Mouse (Mus musculus) R1 (cell line): ENCODE data around the gene Tbcel.

Experiments
- DNase-seq: peaks from one replicate; pipeline ENCODE4 v3.0.0-alpha.2; 2018; ENCODE audit warnings: low read depth, low spot score

Gene Tbcel

DNA sequence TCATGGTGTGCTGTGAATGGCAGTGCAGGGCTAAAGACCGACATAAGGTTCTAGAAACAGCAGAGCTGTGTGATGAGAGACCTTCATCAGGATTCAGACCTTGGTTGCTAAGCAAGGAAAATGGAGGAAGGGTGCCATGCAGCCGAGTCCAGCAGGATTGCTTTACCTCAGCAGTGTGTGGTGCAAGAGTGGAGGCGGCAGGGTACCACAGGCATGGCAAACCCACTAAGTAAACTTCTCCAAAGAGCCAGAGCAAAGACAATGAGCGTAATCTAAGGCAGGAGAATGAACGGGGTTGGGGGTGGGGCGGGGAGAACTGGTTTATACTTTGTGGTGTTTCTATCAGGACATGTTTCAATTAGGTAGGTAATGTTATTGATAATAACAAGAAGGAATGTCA is 58.6 kb downstream of the Tbcel start:
- DNase-seq = no peak

DNA sequence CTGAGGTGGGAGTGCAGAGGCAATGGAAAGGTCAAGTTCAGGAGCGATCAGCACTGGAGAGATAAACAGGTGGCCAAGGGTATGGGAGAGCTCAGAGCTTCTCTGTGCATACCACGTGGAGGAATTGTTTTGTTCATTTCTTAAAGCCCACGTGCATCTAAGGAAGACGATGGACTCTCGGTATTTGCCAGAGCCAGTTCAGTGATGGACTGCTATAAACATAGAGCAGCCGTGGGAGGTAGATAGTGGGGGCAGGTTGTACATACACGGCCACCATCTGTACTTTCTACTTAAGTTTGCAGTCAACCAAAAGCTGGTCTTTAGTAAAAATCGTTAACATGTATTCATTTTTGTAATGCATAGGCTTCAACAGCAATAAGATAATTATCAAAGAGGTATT is 65.5 kb downstream of the Tbcel start:
- DNase-seq = no peak

DNA sequence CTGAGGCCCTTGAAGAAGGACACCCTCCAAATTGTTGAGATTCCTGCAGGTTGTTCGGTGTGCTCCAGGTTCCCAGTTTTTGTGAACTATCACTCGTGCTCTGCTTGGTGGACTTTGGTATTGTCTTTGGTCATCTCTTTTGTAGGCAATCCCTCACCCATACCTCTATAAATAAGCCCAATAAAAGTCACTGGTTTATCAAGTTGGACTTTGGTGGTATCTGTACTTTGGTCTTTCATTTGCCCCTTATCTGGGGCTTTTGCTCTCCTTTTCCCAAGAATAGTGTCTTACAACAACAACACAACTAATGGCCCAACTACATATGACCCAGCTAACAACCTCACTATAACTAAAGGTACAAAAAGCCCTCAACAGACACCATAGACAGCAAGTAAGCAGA is 66.4 kb downstream of the Tbcel start:
- no peak for DNase-seq

DNA sequence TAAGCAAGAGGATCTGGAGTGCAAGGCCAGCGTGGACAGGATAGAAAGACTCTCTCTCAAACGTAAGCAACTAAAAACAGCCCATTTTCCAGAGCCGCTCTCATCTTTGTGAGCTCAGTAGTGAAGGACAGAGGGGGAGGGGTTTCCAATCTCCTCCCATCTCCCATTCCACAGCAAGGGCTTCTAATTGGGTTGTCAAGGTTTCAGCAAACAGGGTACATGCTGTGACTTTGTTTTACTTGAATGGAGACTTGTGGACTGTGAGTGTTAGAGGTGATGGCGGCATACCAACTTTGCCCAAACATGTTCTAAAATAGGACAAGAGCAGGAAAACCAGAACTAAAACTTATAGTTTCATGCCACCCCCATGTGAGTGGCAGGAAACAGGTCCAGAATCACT is 68.2 kb downstream of the Tbcel start:
- peak; percentile 91 for DNase-seq

DNA sequence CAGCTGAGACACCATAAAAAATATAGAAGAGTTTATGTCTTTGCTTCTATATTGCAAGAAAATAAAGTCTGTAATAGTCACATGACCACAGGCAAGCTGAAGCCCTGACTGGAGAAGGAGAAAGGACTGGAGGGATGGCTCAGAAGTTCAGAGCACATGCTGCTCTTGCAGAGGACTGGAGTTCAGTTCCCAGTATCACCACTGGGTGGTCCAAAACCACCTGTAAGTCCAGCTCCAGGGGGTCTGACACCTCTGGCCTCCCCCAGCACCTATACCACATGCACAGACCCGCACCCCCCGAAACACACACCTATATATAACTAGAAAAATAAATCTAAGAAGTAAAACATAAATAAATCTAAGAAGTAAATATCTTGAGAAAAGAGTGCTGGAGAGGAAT is 75.5 kb downstream of the Tbcel start:
- no peak for DNase-seq

DNA sequence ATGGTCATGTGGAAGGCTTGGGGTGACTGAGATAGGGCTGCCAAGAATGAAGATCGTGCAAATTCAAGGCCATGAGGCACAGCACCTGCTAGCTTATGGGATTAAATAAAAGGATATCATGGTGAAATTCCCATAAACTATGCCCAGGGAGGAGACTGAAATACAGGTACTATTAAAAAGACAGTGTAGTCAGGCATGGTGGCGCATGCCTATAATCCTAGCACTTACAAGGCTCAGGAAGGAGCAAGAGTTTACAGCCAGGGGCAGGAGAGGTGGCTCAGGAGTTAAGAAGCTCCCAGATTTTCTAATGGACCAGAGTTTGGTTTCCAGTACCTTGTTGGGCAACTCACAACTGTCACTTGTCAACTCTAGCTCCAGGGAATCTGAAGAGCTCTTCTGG is 76.0 kb downstream of the Tbcel start:
- no peak for DNase-seq

DNA sequence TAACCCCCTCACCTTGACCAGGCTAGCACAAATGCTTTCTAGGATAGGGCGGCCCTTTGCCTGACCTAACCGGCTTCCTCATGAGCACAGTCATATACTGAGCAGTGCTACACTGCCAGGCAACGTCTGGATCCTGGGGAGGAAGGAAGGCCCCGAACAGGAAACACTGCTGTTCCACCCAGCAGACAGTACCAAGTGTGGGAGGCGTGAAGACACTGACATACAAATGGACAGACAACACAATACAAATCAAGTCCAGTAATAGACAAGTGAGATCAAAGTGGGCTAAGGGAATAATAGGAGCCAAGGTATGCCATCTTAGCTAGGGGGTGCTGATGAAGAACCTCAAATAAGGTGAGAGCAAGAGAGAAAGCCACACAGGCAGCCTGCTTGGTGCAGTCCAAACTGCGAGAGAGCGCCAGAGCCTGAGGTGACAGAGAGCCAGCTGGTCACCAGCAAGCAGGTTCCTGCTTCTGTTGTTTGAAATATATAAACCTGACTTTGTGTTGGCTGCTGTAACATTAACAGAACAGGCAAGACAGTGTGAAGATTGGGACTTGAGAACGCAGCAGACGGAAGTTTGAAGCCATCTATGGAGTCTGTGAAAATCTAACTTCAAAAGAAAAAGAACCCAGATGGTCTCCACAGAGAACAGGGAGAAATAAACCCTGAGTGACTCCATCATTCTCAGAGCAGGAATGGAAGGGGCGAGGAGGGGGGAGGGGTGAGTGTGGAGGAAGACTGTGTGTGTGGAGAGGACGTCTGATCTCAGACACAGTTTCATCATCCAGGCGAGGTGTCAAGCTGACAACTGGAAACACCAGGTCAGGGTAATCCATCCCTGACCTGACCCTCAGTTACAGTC is 79.3 kb downstream of the Tbcel start:
- DNase-seq = no peak

DNA sequence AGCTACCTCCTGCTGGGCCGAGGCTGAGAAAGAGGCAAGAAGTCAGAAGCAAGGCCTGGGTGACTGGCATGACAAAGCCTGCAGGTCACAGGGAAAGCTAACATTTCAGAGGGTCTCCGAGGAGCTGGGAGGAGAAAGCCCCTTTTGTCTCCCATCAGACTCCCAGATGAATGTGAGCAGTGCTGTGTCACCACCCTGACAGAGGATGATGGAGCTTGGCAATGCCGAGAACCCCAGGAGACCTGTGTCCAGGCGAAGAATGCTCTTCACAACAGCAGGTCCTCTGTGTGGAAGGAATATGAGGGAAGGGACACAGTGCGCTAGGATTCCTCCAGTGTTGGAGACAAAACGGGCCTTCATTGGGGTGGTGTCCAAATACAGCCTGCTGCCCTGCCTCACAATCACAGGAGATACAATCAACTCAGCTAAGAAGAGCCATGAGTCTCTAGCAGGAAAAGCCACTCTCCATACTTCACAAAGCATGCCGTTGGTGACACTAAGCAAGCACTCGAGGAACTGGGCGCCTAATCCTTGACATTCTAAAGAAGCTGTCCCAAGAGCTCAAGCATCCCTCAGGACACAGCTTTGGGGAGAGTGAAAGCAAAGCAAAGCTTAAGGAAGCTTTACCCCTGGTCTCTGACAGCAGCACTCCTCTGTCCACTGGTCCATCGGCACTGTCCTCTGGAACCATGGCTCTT is 80.8 kb downstream of the Tbcel start:
- no peak for DNase-seq

DNA sequence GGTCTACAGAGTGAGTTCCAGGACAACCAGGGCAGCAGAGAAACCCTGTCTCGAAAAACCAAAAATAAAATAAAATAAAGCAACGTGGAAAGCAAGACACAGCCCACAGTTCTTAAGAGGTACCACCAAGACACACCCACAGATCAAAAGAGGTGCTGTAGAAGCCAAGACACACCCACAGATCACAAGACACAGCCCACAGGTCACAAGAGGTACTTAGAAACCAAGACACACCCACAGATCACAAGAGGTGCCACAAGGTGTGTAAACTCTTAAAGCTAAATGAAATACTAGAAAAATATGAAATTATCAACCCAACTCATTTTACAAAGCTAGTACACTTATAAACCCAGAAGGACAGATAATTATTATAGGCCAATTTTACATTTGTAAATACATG is 84.0 kb downstream of the Tbcel start:
- DNase-seq = peak; percentile 37

DNA sequence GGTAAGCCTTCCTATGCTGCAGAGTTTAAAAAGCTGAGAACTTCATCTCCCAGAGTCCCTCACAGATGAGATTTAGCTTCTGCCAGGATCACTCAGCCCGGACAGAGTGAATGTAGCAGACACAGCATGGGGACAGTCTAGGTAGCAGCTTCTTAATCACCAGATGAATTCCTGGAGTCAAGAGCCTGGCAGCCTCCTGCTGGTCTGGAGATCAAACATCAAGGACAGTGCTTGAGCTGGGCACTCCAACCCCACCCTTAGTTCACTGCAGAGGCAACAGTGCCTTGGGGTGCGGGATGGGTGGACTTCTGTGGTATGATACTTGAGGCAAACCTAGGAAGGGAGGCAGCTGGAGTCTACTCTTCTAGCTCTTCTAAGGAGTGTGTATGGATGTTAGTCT is 87.9 kb downstream of the Tbcel start:
- peak; percentile 43 for DNase-seq

DNA sequence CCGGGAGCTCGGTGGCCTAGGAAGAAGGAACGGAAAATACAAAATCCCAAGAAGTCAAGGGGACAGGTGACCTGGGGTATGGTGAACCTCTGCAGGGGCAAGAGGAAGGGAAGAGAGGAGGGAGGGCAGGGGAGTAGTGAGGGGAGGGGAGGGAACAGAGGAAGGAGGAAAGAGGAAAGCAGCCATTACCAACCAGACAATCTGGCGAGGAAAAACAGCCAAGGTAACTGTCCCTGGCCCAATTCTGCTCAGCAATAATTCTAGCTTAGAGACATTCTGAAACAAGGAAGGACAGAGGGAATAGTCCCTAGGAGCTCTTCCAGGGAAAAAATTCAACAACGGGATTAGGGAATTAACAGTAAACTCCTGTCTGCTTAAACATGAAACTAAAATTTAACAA is 88.8 kb downstream of the Tbcel start:
- no peak for DNase-seq

DNA sequence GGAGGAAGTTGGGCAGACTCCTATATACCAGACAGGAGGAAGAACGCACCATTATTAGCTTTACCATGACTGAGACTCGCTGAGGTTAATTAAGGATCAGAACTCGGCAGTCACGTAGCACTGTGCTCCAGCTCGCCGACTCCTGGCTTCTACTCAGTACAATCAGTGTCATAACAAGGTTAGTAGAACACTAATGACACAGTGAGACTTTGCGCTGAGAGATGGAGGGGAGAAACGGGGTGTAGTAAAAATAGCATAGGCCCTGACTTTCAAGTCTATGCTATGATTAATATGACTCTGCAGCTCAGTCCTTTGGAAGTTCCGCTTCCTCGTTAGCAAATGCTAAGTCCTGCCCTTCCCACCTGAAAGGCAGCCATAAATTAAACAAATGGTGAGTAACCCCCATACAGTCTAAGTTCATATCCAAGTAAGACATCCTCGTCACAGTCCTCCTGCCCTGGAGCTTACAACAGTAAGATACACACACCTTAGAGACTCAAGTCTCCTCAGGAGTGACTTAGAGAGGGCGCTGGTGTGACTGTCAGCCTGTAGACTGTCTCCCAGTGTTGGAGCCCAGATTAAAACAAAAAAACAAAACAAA is 90.2 kb downstream of the Tbcel start:
- no peak for DNase-seq

DNA sequence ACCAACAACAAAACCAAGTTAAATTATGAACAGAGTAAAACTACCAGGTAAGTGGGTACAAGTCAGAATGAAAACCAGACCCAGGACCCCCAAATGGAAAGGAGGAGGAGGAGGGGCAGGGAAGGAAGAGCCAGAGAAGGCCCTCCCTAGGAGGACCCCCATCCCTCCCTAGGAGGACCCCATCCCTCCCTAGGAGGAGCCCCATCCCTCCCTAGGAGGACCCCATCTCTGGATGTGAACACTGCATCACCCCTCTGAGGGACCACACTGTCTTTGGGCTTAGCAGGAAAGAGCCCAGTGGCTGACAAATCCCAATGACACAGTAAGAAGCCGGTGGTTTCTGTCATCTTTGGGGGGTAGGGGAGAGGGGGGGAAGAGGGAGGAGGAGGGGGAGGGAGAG is 92.4 kb downstream of the Tbcel start:
- no peak for DNase-seq

DNA sequence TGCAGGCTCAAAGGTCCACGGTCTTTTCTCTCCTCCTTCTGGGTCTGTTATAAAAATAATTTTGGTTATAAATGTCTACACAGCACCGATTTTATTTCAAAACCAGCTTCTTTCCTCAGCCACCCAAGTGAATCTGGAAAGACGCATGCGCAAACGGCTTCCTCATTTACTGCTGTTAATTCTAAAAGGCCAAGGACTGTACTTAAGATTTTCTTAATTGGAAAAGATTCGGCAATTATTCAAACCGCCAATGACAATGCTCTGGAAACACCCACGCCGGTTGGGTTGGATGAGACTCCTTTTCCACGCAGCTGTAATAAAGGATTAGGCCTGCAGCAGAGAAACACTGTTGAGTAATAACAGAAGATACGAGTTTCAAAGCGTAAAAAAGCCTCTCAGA is 94.3 kb downstream of the Tbcel start:
- no peak for DNase-seq

DNA sequence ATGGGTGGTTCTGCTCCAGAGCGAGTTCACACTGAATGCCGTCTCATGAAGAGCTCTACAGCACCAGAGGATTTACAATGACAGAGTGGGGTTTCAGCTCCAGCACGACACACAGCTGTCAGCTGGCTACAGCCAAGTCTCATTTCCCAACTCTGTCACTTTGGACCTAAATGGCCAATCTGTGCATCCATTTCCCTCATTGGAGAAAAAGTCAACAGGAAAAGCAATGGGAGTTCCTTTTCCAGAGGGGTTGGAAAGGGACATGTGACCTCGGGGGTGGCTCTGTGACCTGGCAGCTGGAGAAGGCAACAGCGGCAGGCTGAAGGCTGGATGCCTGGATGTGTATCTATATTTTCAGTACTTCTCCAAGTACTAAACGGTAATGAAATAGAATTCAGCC is 96.3 kb downstream of the Tbcel start:
- DNase-seq = no peak

DNA sequence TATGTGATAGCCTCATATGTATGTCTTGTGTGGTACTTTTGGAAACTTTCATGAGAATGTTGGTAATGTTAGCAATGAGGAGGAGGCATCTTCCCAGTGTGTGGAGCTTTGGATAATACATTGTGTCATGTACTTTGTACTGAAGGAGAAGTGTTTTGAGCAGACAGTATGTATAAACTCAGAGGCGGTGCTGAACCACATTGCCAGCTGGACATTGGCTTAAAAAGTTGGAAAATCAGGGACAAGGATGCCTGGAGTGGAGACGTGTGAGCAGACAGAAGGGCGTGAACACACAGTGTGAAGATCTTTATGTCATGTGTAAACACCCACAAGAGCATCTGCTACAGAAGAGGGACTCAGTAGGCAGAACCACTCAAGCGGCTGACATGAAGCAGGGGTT is 101.9 kb downstream of the Tbcel start:
- no peak for DNase-seq

DNA sequence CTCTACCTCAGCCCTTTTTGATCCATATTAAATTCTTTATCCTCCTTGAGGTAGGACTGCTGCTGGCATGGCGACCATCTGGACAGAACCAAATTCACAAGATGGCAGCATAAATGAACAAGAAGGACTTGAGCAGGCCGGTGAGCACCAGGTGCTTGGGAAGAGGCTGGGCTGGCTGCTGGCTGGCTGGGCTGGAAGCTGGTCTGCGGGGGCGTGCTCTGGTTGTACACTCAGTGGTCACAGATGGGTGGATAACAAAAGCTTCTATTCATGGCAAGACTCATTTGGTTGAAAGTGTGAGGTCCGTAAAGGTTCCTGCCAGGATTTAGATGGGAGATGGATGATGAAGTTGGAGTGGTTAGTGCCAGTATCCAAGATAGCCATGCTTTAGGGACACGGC is 106.1 kb downstream of the Tbcel start:
- no peak for DNase-seq

DNA sequence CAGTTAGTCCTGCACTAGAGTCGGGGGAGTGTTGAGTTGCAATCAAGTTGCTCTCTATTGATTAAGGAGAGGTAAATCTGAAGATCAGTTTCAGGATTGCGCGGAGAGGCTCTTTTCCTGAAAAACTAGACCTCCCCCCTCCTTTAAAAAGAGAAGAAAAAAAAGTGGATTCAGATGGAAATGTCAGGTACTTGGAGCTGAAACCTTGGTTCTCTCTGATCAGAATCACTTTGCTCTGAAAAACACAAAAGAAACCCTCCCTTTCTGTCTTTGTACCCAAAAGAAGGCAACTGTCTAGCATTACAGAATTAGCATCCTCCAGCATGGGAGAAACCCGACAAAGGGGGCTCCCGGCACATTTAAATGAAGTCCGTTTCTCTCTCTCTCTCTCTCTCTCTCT is 107.8 kb downstream of the Tbcel start, which contains the start of gene Tecta:
Gene Tecta, minus strand, starts transcription at position 101 of the 400 bp plus-strand sequence.
- DNase-seq = no peak

DNA sequence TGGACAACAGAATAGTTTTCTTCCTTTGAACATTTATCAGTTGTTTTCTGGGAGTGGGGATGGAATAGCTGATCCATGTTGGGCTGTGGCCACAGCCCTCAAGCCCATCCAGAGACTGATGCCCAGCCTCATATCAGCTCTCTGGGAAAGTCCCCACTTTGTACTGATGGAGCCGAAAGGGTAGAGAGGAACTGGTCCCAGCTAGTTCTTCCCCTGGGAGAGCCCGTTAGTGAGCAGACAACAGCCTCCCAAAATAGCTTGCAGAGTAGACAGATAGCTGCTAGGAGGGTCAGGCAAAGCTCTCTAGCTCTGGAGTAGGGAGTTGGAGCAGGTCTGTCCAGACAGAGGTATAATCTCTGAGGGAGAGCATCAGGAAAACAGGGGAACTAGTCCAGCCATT is 111.5 kb downstream of the Tbcel start:
- DNase-seq = no peak

DNA sequence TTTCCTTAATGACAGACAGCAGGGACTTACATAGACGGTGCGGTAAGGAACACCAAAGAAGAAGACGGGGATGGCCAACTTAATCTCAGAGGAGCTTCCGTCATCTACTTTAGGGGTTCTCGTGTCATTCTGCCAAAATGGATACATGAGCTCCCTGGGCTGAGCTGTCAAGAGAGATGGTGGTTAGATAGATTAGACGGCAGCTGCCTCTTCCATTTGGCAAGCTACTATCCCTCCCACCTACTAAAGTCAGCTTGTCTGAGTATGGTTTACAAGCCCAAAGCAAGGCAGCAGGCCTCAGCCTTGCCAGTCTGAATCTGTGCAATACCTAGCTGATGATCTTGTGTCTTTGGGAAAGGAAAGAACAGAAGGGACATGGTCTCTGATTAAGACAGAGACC is 112.7 kb downstream of the Tbcel start:
- DNase-seq = no peak

DNA sequence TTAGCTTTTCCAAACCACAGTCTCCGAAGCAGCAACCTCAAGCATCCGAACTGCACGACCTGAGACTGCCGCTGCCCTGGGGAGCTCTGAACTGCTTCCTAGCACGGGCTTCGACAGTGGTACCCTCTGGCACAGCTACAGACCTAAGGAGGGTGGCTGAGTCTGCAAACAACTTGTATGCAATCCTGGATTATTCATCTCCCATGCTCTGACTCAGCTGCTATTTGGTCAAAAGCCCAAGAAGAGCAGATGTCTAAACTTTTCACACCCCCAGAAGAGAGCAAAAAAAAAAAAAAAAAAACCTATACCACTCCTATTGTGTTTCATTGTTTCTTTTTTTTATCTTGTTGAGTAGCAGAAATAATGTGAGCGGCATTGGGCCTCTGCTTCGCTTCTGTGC is 113.3 kb downstream of the Tbcel start:
- no peak for DNase-seq

DNA sequence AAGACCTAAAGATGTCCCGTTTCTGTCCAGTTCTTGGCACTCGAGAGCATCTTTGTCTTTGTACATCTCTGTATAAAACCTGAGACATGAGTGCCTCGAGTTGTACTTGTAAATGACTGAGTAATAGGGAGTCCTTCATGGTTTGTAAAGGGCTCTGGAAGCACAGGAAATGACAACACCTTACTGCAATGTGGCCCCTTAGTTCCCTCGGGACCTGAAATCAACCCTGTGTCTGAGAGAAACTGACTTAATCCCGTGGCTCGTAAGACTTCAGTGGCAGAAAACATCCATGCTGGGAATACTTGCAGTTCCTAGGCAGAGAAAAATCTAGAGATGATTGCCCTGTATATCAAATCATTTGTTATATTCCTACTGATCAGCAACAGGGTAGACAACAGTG is 114.7 kb downstream of the Tbcel start:
- no peak for DNase-seq

DNA sequence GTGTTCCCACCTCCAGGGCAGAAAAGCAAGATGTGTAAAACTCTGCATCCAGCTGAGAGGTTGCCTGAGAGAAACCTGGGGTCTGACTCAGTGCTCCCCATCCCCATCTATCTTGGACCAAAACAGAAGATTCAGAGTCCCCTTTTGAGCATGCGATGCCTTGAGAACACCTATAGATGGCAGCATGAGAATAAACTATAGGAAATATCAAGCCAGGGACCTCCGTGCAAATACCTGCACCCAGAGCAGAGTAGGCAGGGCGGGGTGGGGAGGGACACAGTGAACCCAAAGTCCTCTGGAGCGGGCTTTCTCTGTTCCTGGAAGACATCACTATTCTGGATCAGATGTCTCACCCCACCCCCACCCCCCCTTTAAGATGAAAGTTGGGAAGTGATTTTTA is 119.1 kb downstream of the Tbcel start:
- DNase-seq = peak; percentile 33
